In the genomic region with DNA sequence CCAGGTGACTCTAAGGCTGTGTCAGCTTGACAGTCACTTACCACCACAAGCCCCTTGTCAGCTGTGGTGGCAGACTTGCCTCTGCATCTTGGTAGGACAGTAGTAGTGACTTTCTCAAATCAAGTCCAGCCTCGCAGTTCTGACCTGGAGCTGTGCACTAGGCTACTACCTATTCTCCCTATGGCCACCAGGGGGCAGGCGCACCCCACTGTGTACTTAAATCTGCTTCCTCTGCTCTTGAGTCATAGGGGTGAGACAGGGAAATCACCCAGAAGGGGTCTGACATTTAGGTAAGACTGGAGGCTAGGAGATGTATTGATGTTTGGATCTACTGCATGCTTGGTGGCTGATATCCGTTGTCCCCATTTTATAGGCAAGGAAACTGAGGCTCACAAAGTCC, we compare ENCODE assay signal across 9 mouse cellular contexts. TPM values are rescaled to one million over a fixed set of nuclear protein-coding genes. Genes with fewer than 3 reads are reported as not detected.
DNase-seq lines count a peak whose midpoint lies in the region; ATAC-seq and TF ChIP-seq lines count a peak whose summit lies in the region.
"Had no signal": no experiment of that assay in that cellular context is flagged by ENCODE, and none has a peak within 500 bp of the region (broad histone marks: within the 10 kb centered on the region; RNA-seq: fewer than 3 reads in every experiment).

No protein-coding gene starts in this region.

- H3K4me3 ChIP-seq in G1E (ENCODE audit: low read depth, low read length), result no peak overlapping the region
- no peak overlapping the region for H3K4me3 ChIP-seq in cerebellum, adult 2 months (replicated peaks; ENCODE audit: insufficient read depth, low read depth, low read length)
- no peak overlapping the region for H3K4me3 ChIP-seq in forebrain, postnatal 0 days (ENCODE audit: low read depth, low read length)
- no peak overlapping the region for H3K4me3 ChIP-seq in intestine, embryonic 14.5 days (ENCODE audit: low read depth, low read length)
- H3K4me3 ChIP-seq in liver, embryonic 12.5 days, result no peak overlapping the region
- H3K4me3 ChIP-seq in neural tube, embryonic 12.5 days, result no peak overlapping the region
- H3K4me3 ChIP-seq: heart, embryonic 13.5 days had no signal

- H3K4me2 ChIP-seq in forebrain, postnatal 0 days (ENCODE audit: low read depth), result no peak overlapping the region
- no peak overlapping the region for H3K4me2 ChIP-seq in intestine, embryonic 14.5 days (ENCODE audit: low read length)
- no peak overlapping the region for H3K4me2 ChIP-seq in liver, embryonic 12.5 days
- no peak overlapping the region for H3K4me2 ChIP-seq in neural tube, embryonic 12.5 days (replicated peaks)
- H3K4me2 ChIP-seq: heart, embryonic 13.5 days had no signal

- H3K36me3 ChIP-seq in G1E (replicated peaks), result peaks cover 65% of the 10 kb centered on the region
- peaks cover 14% of the 10 kb centered on the region for H3K36me3 ChIP-seq in forebrain, postnatal 0 days (ENCODE audit: insufficient read depth)
- H3K36me3 ChIP-seq in intestine, embryonic 14.5 days (ENCODE audit: control insufficient read depth, insufficient read depth, low read length), result no peaks in the 10 kb centered on the region
- H3K36me3 ChIP-seq in liver, embryonic 12.5 days, result 0 out of 2 replicates have a peak, but pooled peaks cover 4% of the 10 kb centered on the region
- no peaks in the 10 kb centered on the region for H3K36me3 ChIP-seq in neural tube, embryonic 12.5 days
- H3K36me3 ChIP-seq: heart, embryonic 13.5 days had no signal

- 6% methylated on average over 3 of the region's 3 CpGs for WGBS in cerebellum, adult 2 months
- WGBS in forebrain, postnatal 0 days, result 10% methylated on average over 3 of the region's 3 CpGs
- 17% methylated on average over 3 of the region's 3 CpGs for WGBS in intestine, embryonic 14.5 days
- 10% methylated on average over 3 of the region's 3 CpGs for WGBS in liver, embryonic 12.5 days (ENCODE audit: insufficient replicate concordance)
- WGBS in neural tube, embryonic 12.5 days, result 8% methylated on average over 3 of the region's 3 CpGs

- peak; percentile 52; the same call in 1 of the 2 replicates for ATAC-seq in G1E (ENCODE audit: extremely low read depth, insufficient number of reproducible peaks, low FRiP score, poor library complexity, severe bottlenecking)
- ATAC-seq in forebrain, postnatal 0 days, result peak; percentile 64; the same call in 1 of the 2 replicates
- 0 out of 2 replicates have a peak, but pooled peaks have one; percentile 24 for ATAC-seq in intestine, embryonic 14.5 days (replicated peaks; ENCODE audit: low FRiP score, low TSS enrichment, low read depth)
- peak; percentile 40; the same call in 1 of the 2 replicates for ATAC-seq in liver, embryonic 12.5 days
- ATAC-seq in neural tube, embryonic 12.5 days (ENCODE audit: low FRiP score, low read depth), result peak; percentile 23; the same call in 1 of the 2 replicates

- H3K9ac ChIP-seq in forebrain, postnatal 0 days, result no peak overlapping the region
- H3K9ac ChIP-seq in intestine, embryonic 14.5 days (ENCODE audit: low read length), result no peak overlapping the region
- no peak overlapping the region for H3K9ac ChIP-seq in liver, embryonic 12.5 days
- no peak overlapping the region for H3K9ac ChIP-seq in neural tube, embryonic 12.5 days
- H3K9ac ChIP-seq: heart, embryonic 13.5 days had no signal

- no peaks in the 10 kb centered on the region for H3K9me3 ChIP-seq in G1E (replicated peaks)
- H3K9me3 ChIP-seq in forebrain, postnatal 0 days (ENCODE audit: low read length), result no peaks in the 10 kb centered on the region
- no peaks in the 10 kb centered on the region for H3K9me3 ChIP-seq in intestine, embryonic 14.5 days (ENCODE audit: control insufficient read depth, low read length)
- no peaks in the 10 kb centered on the region for H3K9me3 ChIP-seq in liver, embryonic 12.5 days (replicated peaks)
- H3K9me3 ChIP-seq in neural tube, embryonic 12.5 days, result no peaks in the 10 kb centered on the region
- H3K9me3 ChIP-seq: heart, embryonic 13.5 days had no signal

- peak; percentile 78 for DNase-seq in A20 (ENCODE audit: low read depth, low spot score)
- DNase-seq in G1E (ENCODE audit: low spot score), result peak; percentile 71
- DNase-seq in cerebellum, adult 2 months, result peak; percentile 65 to 67
- peak; percentile 65 for DNase-seq in forebrain, postnatal 0 days
- DNase-seq in intestine, embryonic 14.5 days (ENCODE audit: low spot score), result peak; percentile 79
- DNase-seq in thymus, postnatal 0 days (ENCODE audit: low spot score), result peak; percentile 79

- no peak for TF ChIP-seq POLR2A in cerebellum, adult 2 months (IDR thresholded peaks at IDR 0.05; ENCODE audit: borderline replicate concordance, insufficient read depth, low read length)

- peaks cover 49% of the 10 kb centered on the region for H3K4me1 ChIP-seq in G1E (ENCODE audit: insufficient read depth, low read depth, low read length)
- peaks cover 6% of the 10 kb centered on the region; the same call in 1 of the 2 replicates for H3K4me1 ChIP-seq in cerebellum, adult 2 months (ENCODE audit: control insufficient read depth, insufficient read depth, low read length)
- H3K4me1 ChIP-seq in forebrain, postnatal 0 days (ENCODE audit: insufficient read depth), result no peaks in the 10 kb centered on the region
- peaks cover 5% of the 10 kb centered on the region; the same call in 1 of the 2 replicates for H3K4me1 ChIP-seq in intestine, embryonic 14.5 days (replicated peaks; ENCODE audit: control insufficient read depth, insufficient read depth, low read length)
- peaks cover 28% of the 10 kb centered on the region for H3K4me1 ChIP-seq in liver, embryonic 12.5 days
- 0 out of 2 replicates have a peak, but pooled peaks cover 7% of the 10 kb centered on the region for H3K4me1 ChIP-seq in neural tube, embryonic 12.5 days

- H3K27me3 ChIP-seq in G1E (ENCODE audit: insufficient read depth, low read length), result no peaks in the 10 kb centered on the region
- H3K27me3 ChIP-seq in cerebellum, adult 2 months (ENCODE audit: control insufficient read depth, insufficient read depth, low read length), result no peaks in the 10 kb centered on the region
- no peaks in the 10 kb centered on the region for H3K27me3 ChIP-seq in forebrain, postnatal 0 days (ENCODE audit: insufficient read depth, low read length)
- H3K27me3 ChIP-seq in intestine, embryonic 14.5 days (replicated peaks; ENCODE audit: control insufficient read depth, insufficient read depth, low read length), result no peaks in the 10 kb centered on the region
- no peaks in the 10 kb centered on the region for H3K27me3 ChIP-seq in liver, embryonic 12.5 days (replicated peaks)
- no peaks in the 10 kb centered on the region for H3K27me3 ChIP-seq in neural tube, embryonic 12.5 days (replicated peaks)
- H3K27me3 ChIP-seq: heart, embryonic 13.5 days had no signal

- peak; percentile 97 for TF ChIP-seq CTCF in G1E (IDR thresholded peaks at IDR 0.05; ENCODE audit: low read depth, low read length)
- TF ChIP-seq CTCF in cerebellum, adult 2 months (IDR thresholded peaks at IDR 0.05; ENCODE audit: borderline replicate concordance, insufficient read depth, low read depth, low read length), result peak; percentile 94
- peak; percentile 97 for TF ChIP-seq CTCF in forebrain, postnatal 0 days (IDR thresholded peaks at IDR 0.05; ENCODE audit: low read depth)

- no peak overlapping the region for H3K27ac ChIP-seq in cerebellum, adult 2 months (ENCODE audit: insufficient read depth, low read length)
- H3K27ac ChIP-seq in forebrain, postnatal 0 days (ENCODE audit: low read depth, low read length), result no peak overlapping the region
- no peak overlapping the region for H3K27ac ChIP-seq in intestine, embryonic 14.5 days (ENCODE audit: low read depth)
- H3K27ac ChIP-seq in liver, embryonic 12.5 days, result no peak overlapping the region
- no peak overlapping the region for H3K27ac ChIP-seq in neural tube, embryonic 12.5 days
- H3K27ac ChIP-seq: heart, embryonic 13.5 days had no signal

RNA-seq across cellular contexts. Expression of gene Pfkfb4, which starts 9.1 kb away (rescaled TPM):
- total RNA-seq in G1E (2014; fragmentation: Nextera tagmentation) (7.1 and 10.0 TPM in 2 replicates), G1E (2017) (9.1 and 9.3 TPM in 2 replicates)
- 1.7 and 4.1 TPM in 2 replicates for polyA plus RNA-seq in G1E (2012)
- 17.5 and 20.1 TPM in 2 replicates for polyA plus RNA-seq in cerebellum, adult 2 months (2012; rRNA removed)
- total RNA-seq in forebrain, postnatal 0 days (2014; rRNA removed), result 27.1 and 46.4 TPM in 2 replicates
- polyA plus RNA-seq in forebrain, postnatal 0 days (2015; fragmentation: Nextera tagmentation; extraction: Ambion mirVana), result 16.6 and 21.7 TPM in 2 replicates
- polyA plus RNA-seq in intestine, embryonic 14.5 days (2014; fragmentation: Nextera tagmentation; extraction: Ambion mirVana), result 10.2 and 11.3 TPM in 2 replicates
- polyA plus RNA-seq in liver, embryonic 12.5 days (2016; fragmentation: Nextera tagmentation; extraction: Ambion mirVana), result 3.4 and 4.4 TPM in 2 replicates
- 22.9 and 23.9 TPM in 2 replicates for polyA plus RNA-seq in neural tube, embryonic 12.5 days (2016; fragmentation: Nextera tagmentation; extraction: Ambion mirVana)
- polyA plus RNA-seq in thymus, postnatal 0 days (2015; fragmentation: Nextera tagmentation; extraction: Ambion mirVana), result 6.0 and 7.7 TPM in 2 replicates

RNA-seq across cellular contexts. Expression of gene Ucn2, which starts 14.9 kb away (rescaled TPM):
- not detected in 2 replicates for total RNA-seq in G1E (2014; fragmentation: Nextera tagmentation)
- 0.17 and 0.38 TPM in 2 replicates for total RNA-seq in G1E (2017)
- polyA plus RNA-seq in G1E (2012), result not detected in 2 replicates
- 0.47 and 0.48 TPM in 2 replicates for polyA plus RNA-seq in cerebellum, adult 2 months (2012; rRNA removed)
- 0.23 TPM in 1 of 2 replicates, not detected in the other for total RNA-seq in forebrain, postnatal 0 days (2014; rRNA removed)
- polyA plus RNA-seq in forebrain, postnatal 0 days (2015; fragmentation: Nextera tagmentation; extraction: Ambion mirVana), result not detected in 2 replicates
- polyA plus RNA-seq in intestine, embryonic 14.5 days (2014; fragmentation: Nextera tagmentation; extraction: Ambion mirVana), result 0.37 TPM in 1 of 2 replicates, not detected in the other
- 0.11 TPM in 1 of 2 replicates, not detected in the other for polyA plus RNA-seq in liver, embryonic 12.5 days (2016; fragmentation: Nextera tagmentation; extraction: Ambion mirVana)
- polyA plus RNA-seq in neural tube, embryonic 12.5 days (2016; fragmentation: Nextera tagmentation; extraction: Ambion mirVana), result not detected in 2 replicates
- not detected in 2 replicates for polyA plus RNA-seq in thymus, postnatal 0 days (2015; fragmentation: Nextera tagmentation; extraction: Ambion mirVana)
- polyA plus RNA-seq: heart, embryonic 13.5 days had no signal

RNA-seq across cellular contexts. Expression of gene Shisa5, which starts 37.6 kb away (rescaled TPM):
- total RNA-seq in G1E (2014; fragmentation: Nextera tagmentation) (17.1 and 24.2 TPM in 2 replicates), G1E (2017) (50.0 and 50.6 TPM in 2 replicates)
- polyA plus RNA-seq in G1E (2012), result 207 and 259 TPM in 2 replicates
- 75.0 and 79.8 TPM in 2 replicates for polyA plus RNA-seq in cerebellum, adult 2 months (2012; rRNA removed)
- 66.2 and 68.4 TPM in 2 replicates for total RNA-seq in forebrain, postnatal 0 days (2014; rRNA removed)
- polyA plus RNA-seq in forebrain, postnatal 0 days (2015; fragmentation: Nextera tagmentation; extraction: Ambion mirVana), result 75.9 and 77.3 TPM in 2 replicates
- 80.8 and 85.8 TPM in 2 replicates for polyA plus RNA-seq in intestine, embryonic 14.5 days (2014; fragmentation: Nextera tagmentation; extraction: Ambion mirVana)
- 19.0 and 21.5 TPM in 2 replicates for polyA plus RNA-seq in liver, embryonic 12.5 days (2016; fragmentation: Nextera tagmentation; extraction: Ambion mirVana)
- polyA plus RNA-seq in neural tube, embryonic 12.5 days (2016; fragmentation: Nextera tagmentation; extraction: Ambion mirVana), result 44.4 and 45.0 TPM in 2 replicates
- 210 and 212 TPM in 2 replicates for polyA plus RNA-seq in thymus, postnatal 0 days (2015; fragmentation: Nextera tagmentation; extraction: Ambion mirVana)

RNA-seq across cellular contexts. Expression of gene Col7a1, which starts 47.3 kb away (rescaled TPM):
- total RNA-seq in G1E (2014; fragmentation: Nextera tagmentation), result 0.10 and 0.30 TPM in 2 replicates
- total RNA-seq in G1E (2017), result 1.1 and 3.0 TPM in 2 replicates
- 0.15 and 0.28 TPM in 2 replicates for polyA plus RNA-seq in G1E (2012)
- 11.3 and 14.1 TPM in 2 replicates for polyA plus RNA-seq in cerebellum, adult 2 months (2012; rRNA removed)
- total RNA-seq in forebrain, postnatal 0 days (2014; rRNA removed), result 2.7 and 5.4 TPM in 2 replicates
- polyA plus RNA-seq in forebrain, postnatal 0 days (2015; fragmentation: Nextera tagmentation; extraction: Ambion mirVana), result 1.3 and 1.6 TPM in 2 replicates
- polyA plus RNA-seq in intestine, embryonic 14.5 days (2014; fragmentation: Nextera tagmentation; extraction: Ambion mirVana), result 1.7 and 1.8 TPM in 2 replicates
- polyA plus RNA-seq in liver, embryonic 12.5 days (2016; fragmentation: Nextera tagmentation; extraction: Ambion mirVana), result 0.31 and 0.68 TPM in 2 replicates
- 1.6 and 1.9 TPM in 2 replicates for polyA plus RNA-seq in neural tube, embryonic 12.5 days (2016; fragmentation: Nextera tagmentation; extraction: Ambion mirVana)
- 0.46 and 0.63 TPM in 2 replicates for polyA plus RNA-seq in thymus, postnatal 0 days (2015; fragmentation: Nextera tagmentation; extraction: Ambion mirVana)

RNA-seq across cellular contexts. Expression of gene Trex1, which starts 58.8 kb away (rescaled TPM):
- total RNA-seq in G1E (2014; fragmentation: Nextera tagmentation), result 9.6 and 14.4 TPM in 2 replicates
- 12.2 and 19.6 TPM in 2 replicates for total RNA-seq in G1E (2017)
- 15.1 and 27.4 TPM in 2 replicates for polyA plus RNA-seq in G1E (2012)
- polyA plus RNA-seq in cerebellum, adult 2 months (2012; rRNA removed), result 39.9 and 40.4 TPM in 2 replicates
- total RNA-seq in forebrain, postnatal 0 days (2014; rRNA removed), result 22.5 and 25.3 TPM in 2 replicates
- 16.5 and 20.3 TPM in 2 replicates for polyA plus RNA-seq in forebrain, postnatal 0 days (2015; fragmentation: Nextera tagmentation; extraction: Ambion mirVana)
- polyA plus RNA-seq in intestine, embryonic 14.5 days (2014; fragmentation: Nextera tagmentation; extraction: Ambion mirVana), result 12.8 and 13.8 TPM in 2 replicates
- polyA plus RNA-seq in liver, embryonic 12.5 days (2016; fragmentation: Nextera tagmentation; extraction: Ambion mirVana), result 8.8 and 9.1 TPM in 2 replicates
- polyA plus RNA-seq in neural tube, embryonic 12.5 days (2016; fragmentation: Nextera tagmentation; extraction: Ambion mirVana), result 8.9 and 10.6 TPM in 2 replicates
- polyA plus RNA-seq in thymus, postnatal 0 days (2015; fragmentation: Nextera tagmentation; extraction: Ambion mirVana), result 42.1 and 42.4 TPM in 2 replicates
